Mouse (Mus musculus): ENCODE data around the gene Gpa33. TPM values are rescaled to one million over a fixed set of nuclear protein-coding genes. Genes with fewer than 3 reads are reported as not detected.

Gpa33 gene
- total and polyA plus RNA-seq, 2 experiments from 2014 or later, result 0.17 TPM; not detected in 1

DNA sequence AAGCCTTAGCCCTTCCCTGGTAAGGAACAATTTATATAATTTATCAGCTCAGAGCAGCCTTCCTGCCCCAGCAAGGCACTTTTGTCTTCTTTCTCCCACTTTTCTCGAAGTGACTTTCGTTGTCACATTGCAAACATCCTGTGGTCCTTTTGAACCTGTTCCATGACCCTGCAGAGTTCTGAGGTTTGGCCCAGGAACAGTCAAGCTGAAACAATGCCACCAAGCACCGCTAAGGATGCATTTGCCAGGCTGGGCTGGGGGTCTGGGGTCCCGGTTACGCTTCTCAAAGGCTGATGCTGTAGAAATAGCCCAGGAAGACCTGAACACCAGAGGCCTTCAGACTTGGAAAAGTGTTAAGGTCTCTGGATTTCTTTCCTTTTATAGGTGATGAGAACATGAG lies 55.3 kb downstream of the Gpa33 start:
- ATAC-seq (ENCODE audit: low FRiP score), result no peak
- Histone ChIP-seq H3K27ac (ENCODE audit: low read depth, low read length) (no peak overlapping the region), H3K9ac (replicated peaks; ENCODE audit: low read length, poor library complexity, severe bottlenecking) (no peak overlapping the region), H3K36me3 (ENCODE audit: insufficient read depth, low read length) (no peaks in the 10 kb centered on the region), H3K27me3 (ENCODE audit: insufficient read depth, low read length) (no peaks in the 10 kb centered on the region), H3K4me2 (ENCODE audit: low read depth, low read length, poor library complexity, severe bottlenecking) (no peak overlapping the region), H3K4me1 (ENCODE audit: insufficient read depth, low read length) (no peaks in the 10 kb centered on the region; the same call in 1 of the 2 replicates), H3K4me3 (ENCODE audit: low read depth, low read length) (no peak overlapping the region), H3K9me3 (ENCODE audit: low read length) (no peaks in the 10 kb centered on the region)
- DNase-seq (ENCODE audit: low spot score), result no peak
- 74% methylated on average over 5 of the region's 5 CpGs for WGBS
- TF ChIP-seq CTCF (IDR thresholded peaks at IDR 0.05), result no peak

DNA sequence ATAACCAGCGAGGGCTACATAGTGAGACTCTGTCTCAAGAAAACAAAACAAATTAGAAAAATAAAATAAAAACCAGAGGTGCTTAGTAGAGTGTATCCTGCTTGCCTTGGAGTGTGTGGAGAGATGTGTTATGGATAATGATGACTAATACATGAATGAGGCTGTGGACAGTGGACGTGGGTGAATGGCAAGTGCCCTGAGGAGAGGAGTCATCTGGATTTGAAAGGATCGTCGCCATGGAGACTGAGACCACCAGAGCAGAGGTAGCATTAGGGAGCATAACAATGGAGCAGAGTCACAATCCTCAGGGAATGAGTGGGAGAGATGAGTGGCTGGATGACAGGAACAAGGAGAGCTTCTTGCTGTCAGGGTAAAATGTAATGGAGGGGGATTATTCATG lies 59.8 kb downstream of the Gpa33 start:
- Histone ChIP-seq H3K27ac (ENCODE audit: low read depth, low read length) (no peak overlapping the region), H3K4me3 (ENCODE audit: low read depth, low read length) (no peak overlapping the region), H3K9ac (replicated peaks; ENCODE audit: low read length, poor library complexity, severe bottlenecking) (no peak overlapping the region), H3K4me2 (ENCODE audit: low read depth, low read length, poor library complexity, severe bottlenecking) (no peak overlapping the region), H3K36me3 (ENCODE audit: insufficient read depth, low read length) (no peaks in the 10 kb centered on the region), H3K27me3 (ENCODE audit: insufficient read depth, low read length) (no peaks in the 10 kb centered on the region), H3K4me1 (ENCODE audit: insufficient read depth, low read length) (no peaks in the 10 kb centered on the region), H3K9me3 (ENCODE audit: low read length) (no peaks in the 10 kb centered on the region)
- WGBS, result 61% methylated on average over 4 of the region's 4 CpGs
- no peak for TF ChIP-seq CTCF (IDR thresholded peaks at IDR 0.05)
- DNase-seq (ENCODE audit: low spot score) (no peak), ATAC-seq (ENCODE audit: low FRiP score) (no peak)

DNA sequence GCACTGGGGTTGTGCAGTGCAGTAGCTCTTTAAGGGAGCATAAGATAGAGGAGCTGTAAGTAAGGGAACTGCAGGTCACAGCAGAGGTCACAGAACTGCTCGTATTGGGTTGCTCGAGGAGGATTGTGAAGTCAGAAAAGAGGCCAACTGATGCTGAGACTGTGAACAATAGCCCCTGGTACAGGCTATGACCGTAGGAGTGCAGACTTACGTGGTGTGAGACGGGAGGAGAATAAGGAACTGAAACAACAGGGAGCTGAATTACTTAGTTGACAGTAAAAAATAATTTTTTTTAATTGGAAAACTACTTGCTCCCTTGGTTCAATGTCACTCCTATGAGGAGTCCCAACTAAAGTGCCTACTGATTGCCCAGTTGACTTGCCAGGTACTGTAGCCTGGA lies 74.1 kb downstream of the Gpa33 start:
- Histone ChIP-seq H3K4me3 (ENCODE audit: low read depth, low read length) (no peak overlapping the region), H3K4me2 (ENCODE audit: low read depth, low read length, poor library complexity, severe bottlenecking) (no peak overlapping the region), H3K9me3 (ENCODE audit: low read length) (no peaks in the 10 kb centered on the region), H3K9ac (replicated peaks; ENCODE audit: low read length, poor library complexity, severe bottlenecking) (no peak overlapping the region), H3K4me1 (ENCODE audit: insufficient read depth, low read length) (no peaks in the 10 kb centered on the region), H3K27ac (ENCODE audit: low read depth, low read length) (no peak overlapping the region), H3K36me3 (ENCODE audit: insufficient read depth, low read length) (no peaks in the 10 kb centered on the region), H3K27me3 (ENCODE audit: insufficient read depth, low read length) (no peaks in the 10 kb centered on the region)
- 36% methylated on average over 5 of the region's 5 CpGs for WGBS
- no peak for TF ChIP-seq CTCF (IDR thresholded peaks at IDR 0.05)
- no peak for DNase-seq (ENCODE audit: low spot score)
- no peak for ATAC-seq (ENCODE audit: low FRiP score)

DNA sequence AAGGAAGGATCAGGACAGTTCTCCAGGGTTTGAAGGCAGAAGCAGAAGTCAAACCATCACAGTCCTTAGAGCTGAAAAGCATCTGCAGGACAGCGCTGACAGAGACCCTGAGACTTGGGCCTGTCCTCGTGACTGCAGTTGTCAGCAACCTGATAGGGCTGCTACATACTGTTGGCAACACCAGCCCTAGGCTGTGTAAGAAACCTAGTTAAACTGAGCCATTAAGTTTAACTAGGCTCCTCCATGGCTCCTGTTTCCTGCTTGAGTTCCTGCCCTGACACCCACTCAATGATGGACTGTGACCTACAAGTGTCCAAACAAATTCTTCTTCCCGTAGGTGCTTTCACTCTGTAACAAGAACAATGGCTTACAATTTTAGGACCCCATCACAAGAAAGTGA lies 75.1 kb downstream of the Gpa33 start:
- TF ChIP-seq CTCF (IDR thresholded peaks at IDR 0.05), result no peak
- no peak overlapping the region for H3K9ac ChIP-seq (replicated peaks; ENCODE audit: low read length, poor library complexity, severe bottlenecking)
- no peak overlapping the region for H3K4me2 ChIP-seq (ENCODE audit: low read depth, low read length, poor library complexity, severe bottlenecking)
- no peaks in the 10 kb centered on the region for H3K27me3 ChIP-seq (ENCODE audit: insufficient read depth, low read length)
- no peaks in the 10 kb centered on the region for H3K36me3 ChIP-seq (ENCODE audit: insufficient read depth, low read length)
- H3K27ac ChIP-seq (ENCODE audit: low read depth, low read length), result no peak overlapping the region
- DNase-seq (ENCODE audit: low spot score) (no peak), ATAC-seq (ENCODE audit: low FRiP score) (no peak)
- H3K9me3 ChIP-seq (ENCODE audit: low read length), result no peaks in the 10 kb centered on the region
- WGBS, result 94% methylated on average over 3 of the region's 3 CpGs
- no peaks in the 10 kb centered on the region for H3K4me1 ChIP-seq (ENCODE audit: insufficient read depth, low read length)
- no peak overlapping the region for H3K4me3 ChIP-seq (ENCODE audit: low read depth, low read length)

DNA sequence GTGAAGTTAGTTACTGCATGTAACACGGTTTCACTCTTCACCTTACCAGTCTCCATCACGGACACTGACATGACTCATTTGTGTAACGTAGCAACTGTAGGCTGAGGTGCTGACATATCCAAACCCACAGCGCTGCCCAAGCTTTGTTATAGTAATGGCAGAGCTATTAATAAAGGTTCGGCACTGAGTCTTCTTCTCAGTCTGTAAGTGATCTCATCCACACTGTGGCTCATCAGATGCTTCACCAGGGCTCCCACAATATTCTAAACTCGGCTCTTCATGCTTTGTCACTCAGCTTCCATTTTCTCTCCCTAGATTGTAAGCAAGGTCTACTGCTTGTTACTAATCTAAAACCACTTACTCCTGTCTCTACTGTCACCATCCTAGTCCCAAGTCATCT lies 79.3 kb downstream of the Gpa33 start:
- H3K36me3 ChIP-seq (ENCODE audit: insufficient read depth, low read length), result no peaks in the 10 kb centered on the region
- no peaks in the 10 kb centered on the region for H3K9me3 ChIP-seq (ENCODE audit: low read length)
- no peak overlapping the region for H3K4me2 ChIP-seq (ENCODE audit: low read depth, low read length, poor library complexity, severe bottlenecking)
- H3K4me1 ChIP-seq (ENCODE audit: insufficient read depth, low read length), result no peaks in the 10 kb centered on the region
- H3K27ac ChIP-seq (ENCODE audit: low read depth, low read length), result no peak overlapping the region
- no peak overlapping the region for H3K9ac ChIP-seq (replicated peaks; ENCODE audit: low read length, poor library complexity, severe bottlenecking)
- 86% methylated on average over 6 of the region's 6 CpGs for WGBS
- ATAC-seq (ENCODE audit: low FRiP score) (no peak), DNase-seq (ENCODE audit: low spot score) (no peak)
- H3K27me3 ChIP-seq (ENCODE audit: insufficient read depth, low read length), result no peaks in the 10 kb centered on the region
- no peak overlapping the region for H3K4me3 ChIP-seq (ENCODE audit: low read depth, low read length)
- TF ChIP-seq CTCF (IDR thresholded peaks at IDR 0.05), result no peak

DNA sequence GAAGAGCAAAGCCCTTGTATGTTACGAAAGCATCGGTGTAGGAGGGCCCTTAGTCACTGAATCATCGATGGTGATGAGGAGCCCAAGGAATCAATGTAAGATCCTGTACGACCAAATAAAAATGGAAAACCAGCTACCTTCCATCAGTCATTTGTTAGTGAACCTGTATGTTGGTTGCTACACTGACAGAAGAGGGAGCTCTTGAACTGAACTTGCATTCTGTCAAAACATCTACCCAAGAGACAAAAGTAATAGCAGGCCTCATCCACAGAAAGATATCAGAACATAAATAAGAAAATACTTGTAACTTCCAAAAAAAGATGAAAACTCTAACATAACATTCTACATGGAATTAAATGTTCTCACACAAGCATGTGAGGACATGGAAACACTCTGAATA lies 84.1 kb downstream of the Gpa33 start:
- H3K4me3 ChIP-seq (ENCODE audit: low read depth, low read length), result no peak overlapping the region
- ATAC-seq (ENCODE audit: low FRiP score) (no peak), DNase-seq (ENCODE audit: low spot score) (peak; percentile 23)
- TF ChIP-seq CTCF (IDR thresholded peaks at IDR 0.05), result peak; percentile 52
- no peaks in the 10 kb centered on the region for H3K27me3 ChIP-seq (ENCODE audit: insufficient read depth, low read length)
- no peak overlapping the region for H3K9ac ChIP-seq (replicated peaks; ENCODE audit: low read length, poor library complexity, severe bottlenecking)
- 85% methylated on average over 4 of the region's 4 CpGs for WGBS
- H3K27ac ChIP-seq (ENCODE audit: low read depth, low read length), result no peak overlapping the region
- H3K4me1 ChIP-seq (ENCODE audit: insufficient read depth, low read length), result no peaks in the 10 kb centered on the region
- no peaks in the 10 kb centered on the region for H3K36me3 ChIP-seq (ENCODE audit: insufficient read depth, low read length)
- H3K4me2 ChIP-seq (ENCODE audit: low read depth, low read length, poor library complexity, severe bottlenecking), result no peak overlapping the region
- no peaks in the 10 kb centered on the region for H3K9me3 ChIP-seq (ENCODE audit: low read length)

Other genes with a start within 250 kb of the Gpa33 start
- 26.8 and 27.2 TPM in 2 replicates for gene Pou2f1, start 127.6 kb upstream of the Gpa33 start, total RNA-seq (2014; rRNA removed)
- gene Pou2f1, start 127.6 kb upstream of the Gpa33 start, polyA plus RNA-seq (2015; fragmentation: Nextera tagmentation; extraction: Ambion mirVana), result 17.3 and 21.5 TPM in 2 replicates
- gene Dusp27, start 2.3 kb upstream of the Gpa33 start, total RNA-seq (2014; rRNA removed), result 0.71 and 1.2 TPM in 2 replicates
- 0.59 and 0.72 TPM in 2 replicates for gene Dusp27, start 2.3 kb upstream of the Gpa33 start, polyA plus RNA-seq (2015; fragmentation: Nextera tagmentation; extraction: Ambion mirVana)
- 0.22 and 1.2 TPM in 2 replicates for gene Mael, start 108.5 kb downstream of the Gpa33 start, total RNA-seq (2014; rRNA removed)
- 0.25 and 0.48 TPM in 2 replicates for gene Mael, start 108.5 kb downstream of the Gpa33 start, polyA plus RNA-seq (2015; fragmentation: Nextera tagmentation; extraction: Ambion mirVana)
- gene Ildr2, start 123.9 kb downstream of the Gpa33 start, total RNA-seq (2014; rRNA removed), result 31.3 and 36.5 TPM in 2 replicates
- 5.7 and 7.1 TPM in 2 replicates for gene Ildr2, start 123.9 kb downstream of the Gpa33 start, polyA plus RNA-seq (2015; fragmentation: Nextera tagmentation; extraction: Ambion mirVana)
- 57.1 and 65.9 TPM in 2 replicates for gene Tada1, start 248.9 kb downstream of the Gpa33 start, total RNA-seq (2014; rRNA removed)
- gene Tada1, start 248.9 kb downstream of the Gpa33 start, polyA plus RNA-seq (2015; fragmentation: Nextera tagmentation; extraction: Ambion mirVana), result 64.7 and 69.1 TPM in 2 replicates